Mouse (Mus musculus): ENCODE measurements around the gene Nav2.

Gene Nav2

GRCm38 (mm10) chr7:48934816-48935215 is 26.3 kb downstream of the Nav2 start:
- DNase-seq (ENCODE audit: low read depth, low spot score): no peak

GRCm38 (mm10) chr7:48937562-48937961 is 29.0 kb downstream of the Nav2 start:
- DNase-seq (ENCODE audit: low read depth, low spot score): peak; percentile 5

- peak; percentile 54 for DNase-seq (ENCODE audit: low read depth, low spot score)
Observed at GRCm38 (mm10) chr7:48938190-48938589, 29.7 kb downstream of the Nav2 start.

GRCm38 (mm10) chr7:48948381-48949108 is 40.0 kb downstream of the Nav2 start:
- no peak for DNase-seq (ENCODE audit: low read depth, low spot score)

- DNase-seq (ENCODE audit: low read depth, low spot score): no peak
Observed at GRCm38 (mm10) chr7:48954501-48954900, 46.0 kb downstream of the Nav2 start.

GRCm38 (mm10) chr7:48958528-48959315 is 50.2 kb downstream of the Nav2 start:
- DNase-seq (ENCODE audit: low read depth, low spot score): no peak

- no peak for DNase-seq (ENCODE audit: low read depth, low spot score)
Observed at GRCm38 (mm10) chr7:48959316-48959661, 50.8 kb downstream of the Nav2 start.

GRCm38 (mm10) chr7:48960152-48960551 is 51.6 kb downstream of the Nav2 start:
- no peak for DNase-seq (ENCODE audit: low read depth, low spot score)

- DNase-seq (ENCODE audit: low read depth, low spot score): no peak
Observed at GRCm38 (mm10) chr7:48961501-48961900, 53.0 kb downstream of the Nav2 start.

- DNase-seq (ENCODE audit: low read depth, low spot score): no peak
Observed at GRCm38 (mm10) chr7:48961935-48962334, 53.4 kb downstream of the Nav2 start.

- DNase-seq (ENCODE audit: low read depth, low spot score): peak; percentile 35
Observed at GRCm38 (mm10) chr7:48963112-48963511, 54.6 kb downstream of the Nav2 start.

- no peak for DNase-seq (ENCODE audit: low read depth, low spot score)
Observed at GRCm38 (mm10) chr7:48963554-48963953, 55.0 kb downstream of the Nav2 start.

GRCm38 (mm10) chr7:48965796-48966512 is 57.4 kb downstream of the Nav2 start:
- DNase-seq (ENCODE audit: low read depth, low spot score): no peak

GRCm38 (mm10) chr7:48981013-48981412 is 72.5 kb downstream of the Nav2 start:
- DNase-seq (ENCODE audit: low read depth, low spot score): no peak

- DNase-seq (ENCODE audit: low read depth, low spot score): no peak
Observed at GRCm38 (mm10) chr7:48981814-48982213, 73.3 kb downstream of the Nav2 start.

- DNase-seq (ENCODE audit: low read depth, low spot score): no peak
Observed at GRCm38 (mm10) chr7:48982573-48982972, 74.1 kb downstream of the Nav2 start.

GRCm38 (mm10) chr7:48991911-48992552 is 83.5 kb downstream of the Nav2 start:
- no peak for DNase-seq (ENCODE audit: low read depth, low spot score)

GRCm38 (mm10) chr7:48995171-48995570 is 86.7 kb downstream of the Nav2 start:
- no peak for DNase-seq (ENCODE audit: low read depth, low spot score)

- DNase-seq (ENCODE audit: low read depth, low spot score): no peak
Observed at GRCm38 (mm10) chr7:48995701-48996100, 87.2 kb downstream of the Nav2 start.

GRCm38 (mm10) chr7:48996829-48997228 is 88.3 kb downstream of the Nav2 start:
- DNase-seq (ENCODE audit: low read depth, low spot score): no peak

- no peak for DNase-seq (ENCODE audit: low read depth, low spot score)
Observed at GRCm38 (mm10) chr7:48998097-48998496, 89.6 kb downstream of the Nav2 start.

- no peak for DNase-seq (ENCODE audit: low read depth, low spot score)
Observed at GRCm38 (mm10) chr7:48998595-48998994, 90.1 kb downstream of the Nav2 start.
